Mouse (Mus musculus): ENCODE measurements around the gene Tmeff1. TPM values are rescaled to one million over a fixed set of nuclear protein-coding genes. Genes with fewer than 3 reads are reported as not detected.

Tmeff1 gene
- polyA plus RNA-seq, 1 experiment from 2014 or later = 53.5 TPM

GRCm38 (mm10) chr4:48690640-48691039 is 105.7 kb downstream of the Tmeff1 start:
- Histone ChIP-seq H3K4me3 (no peak overlapping the region), H3K27ac (no peak overlapping the region), H3K9me3 (no peaks in the 10 kb centered on the region), H3K36me3 (replicated peaks) (no peaks in the 10 kb centered on the region), H3K4me1 (peaks cover 15% of the 10 kb centered on the region), H3K27me3 (ENCODE audit: poor library complexity, severe bottlenecking) (no peaks in the 10 kb centered on the region)
- WGBS = 85% methylated on average over 9 of the region's 9 CpGs
- DNase-seq (ENCODE audit: extremely low spot score, low spot score) = no peak

GRCm38 (mm10) chr4:48691793-48692437 is 106.9 kb downstream of the Tmeff1 start:
- no peaks in the 10 kb centered on the region for H3K9me3 ChIP-seq
- 39% methylated on average over 7 of the region's 7 CpGs for WGBS
- no peak overlapping the region for H3K4me3 ChIP-seq
- no peaks in the 10 kb centered on the region for H3K36me3 ChIP-seq (replicated peaks)
- peak; percentile 63 for DNase-seq (ENCODE audit: extremely low spot score, low spot score)
- peak overlapping the region; percentile 67; the same call in 1 of the 2 replicates for H3K27ac ChIP-seq
- H3K27me3 ChIP-seq (ENCODE audit: poor library complexity, severe bottlenecking) = no peaks in the 10 kb centered on the region
- H3K4me1 ChIP-seq = peaks cover 15% of the 10 kb centered on the region

- H3K27me3 ChIP-seq (ENCODE audit: poor library complexity, severe bottlenecking) = no peaks in the 10 kb centered on the region
- WGBS = 48% methylated on average over 9 of the region's 9 CpGs
- no peaks in the 10 kb centered on the region for H3K9me3 ChIP-seq
- no peak for DNase-seq (ENCODE audit: extremely low spot score, low spot score)
- H3K4me3 ChIP-seq = no peak overlapping the region
- peak overlapping the region; percentile 67 for H3K27ac ChIP-seq
- H3K36me3 ChIP-seq (replicated peaks) = no peaks in the 10 kb centered on the region
- peaks cover 15% of the 10 kb centered on the region for H3K4me1 ChIP-seq
Observed at GRCm38 (mm10) chr4:48692736-48693292, 107.8 kb downstream of the Tmeff1 start.

GRCm38 (mm10) chr4:48696706-48697105 is 111.7 kb downstream of the Tmeff1 start:
- no peaks in the 10 kb centered on the region for H3K9me3 ChIP-seq
- H3K4me1 ChIP-seq = peaks cover 15% of the 10 kb centered on the region
- DNase-seq (ENCODE audit: extremely low spot score, low spot score) = no peak
- no peak overlapping the region for H3K27ac ChIP-seq
- WGBS = 86% methylated on average over 3 of the region's 3 CpGs
- no peaks in the 10 kb centered on the region for H3K36me3 ChIP-seq (replicated peaks)
- no peaks in the 10 kb centered on the region for H3K27me3 ChIP-seq (ENCODE audit: poor library complexity, severe bottlenecking)
- H3K4me3 ChIP-seq = no peak overlapping the region

DNA sequence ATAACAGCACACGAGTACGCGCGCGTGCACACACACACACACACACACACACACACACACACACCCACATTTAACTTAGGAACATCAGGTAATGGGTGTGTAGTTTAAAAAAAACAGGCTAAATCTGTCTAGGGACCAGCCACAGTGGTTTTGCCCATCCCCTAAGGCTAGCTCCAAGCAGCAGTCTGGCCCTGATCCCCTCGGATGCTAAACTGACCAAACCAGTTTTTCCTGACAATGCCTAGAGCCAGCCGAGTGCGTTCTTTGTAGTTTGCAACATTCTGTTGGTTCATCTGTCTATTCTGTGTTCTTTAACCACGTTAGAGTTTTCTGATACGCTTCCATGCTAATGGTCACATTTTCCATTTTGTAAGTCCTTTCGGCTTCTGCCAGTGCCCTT is 112.3 kb downstream of the Tmeff1 start:
- WGBS = 53% methylated on average over 11 of the region's 11 CpGs
- no peaks in the 10 kb centered on the region for H3K27me3 ChIP-seq (ENCODE audit: poor library complexity, severe bottlenecking)
- H3K9me3 ChIP-seq = no peaks in the 10 kb centered on the region
- no peak overlapping the region for H3K27ac ChIP-seq
- DNase-seq (ENCODE audit: extremely low spot score, low spot score) = no peak
- H3K36me3 ChIP-seq (replicated peaks) = no peaks in the 10 kb centered on the region
- no peak overlapping the region for H3K4me3 ChIP-seq
- peaks cover 10% of the 10 kb centered on the region for H3K4me1 ChIP-seq

Other genes with a start within 250 kb of the Tmeff1 start
- 77.1 and 79.6 TPM in 2 replicates for gene Tex10, start 111.7 kb upstream of the Tmeff1 start, polyA plus RNA-seq (2016; fragmentation: Nextera tagmentation; extraction: Ambion mirVana)
- 63.3 and 65.2 TPM in 2 replicates for gene Msantd3, start 45.2 kb upstream of the Tmeff1 start, polyA plus RNA-seq (2016; fragmentation: Nextera tagmentation; extraction: Ambion mirVana)
- gene Cavin4, start 78.3 kb downstream of the Tmeff1 start, polyA plus RNA-seq (2016; fragmentation: Nextera tagmentation; extraction: Ambion mirVana) = 0.98 and 1.3 TPM in 2 replicates

All from forebrain, embryonic 10.5 days (tissue).